Mouse (Mus musculus) heart, postnatal 36 days (tissue): ENCODE results near the gene Cep104. TPM values are rescaled to one million over a fixed set of nuclear protein-coding genes. Genes with fewer than 3 reads are reported as not detected.

ENCODE experiments used
- DNase-seq, 2 experiments: peaks; one replicate each; pipeline ENCODE4 v3.0.0; 2021 to 2022
- intact Hi-C: fragments of 180-260 bp; cut with DNase I; formaldehyde crosslinking; loops from one replicate; pipeline ENCODE4 v1.15.1; 2025
- total RNA-seq, 2 experiments: library from RNA; stranded (reverse); gene quantifications; 2 replicates each; pipeline ENCODE4 v1.2.3; 2021

Gene Cep104
- 10 to 100 TPM; 28.0 to 29.6 TPM for total RNA-seq

DNA sequence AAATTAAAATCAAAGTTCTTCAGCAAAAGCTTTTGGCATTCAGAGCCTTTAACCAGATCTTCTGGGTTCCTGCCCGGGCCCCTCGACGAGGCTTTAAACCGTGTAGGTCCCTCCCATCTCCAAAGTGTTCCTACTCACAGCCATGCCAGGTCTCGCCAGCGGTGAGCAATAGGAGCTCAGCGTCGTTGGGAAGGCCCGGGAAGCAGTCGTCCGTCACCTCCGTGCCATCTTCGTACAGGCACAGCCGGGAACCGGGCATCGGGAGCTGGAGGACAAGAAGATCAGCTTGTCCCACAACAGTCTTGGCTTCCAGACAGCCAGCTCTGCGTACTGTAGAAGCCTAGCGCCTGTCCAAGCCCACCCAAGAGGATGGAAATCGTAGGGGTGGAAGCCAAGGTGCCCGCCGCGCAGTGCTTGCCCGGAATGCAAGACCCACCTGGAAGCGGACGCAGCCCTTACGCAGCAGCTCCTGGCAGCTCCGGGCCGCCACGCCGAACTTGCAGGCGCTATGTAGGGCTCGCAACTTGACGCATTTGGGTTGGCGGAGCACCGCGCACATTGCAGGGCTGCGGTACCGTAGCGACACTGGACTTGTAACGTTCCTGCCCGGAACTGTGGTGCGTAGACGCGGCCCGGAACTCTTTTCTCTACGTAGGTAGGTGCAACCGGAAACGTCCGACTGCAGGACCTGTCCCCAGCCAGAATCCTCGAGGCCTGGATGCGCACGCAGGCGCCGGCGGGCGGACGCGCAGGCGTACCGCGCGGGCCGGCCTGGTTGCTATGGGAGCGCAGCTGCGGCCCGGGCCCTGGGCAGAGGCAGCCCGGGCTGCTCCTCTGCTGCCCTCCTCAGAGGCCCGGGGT is at the start of gene Cep104, which contains the start of gene Dffb:
Gene Cep104, plus strand, starts transcription at position 764 of the 861 bp plus-strand sequence.
Gene Dffb, minus strand, starts transcription at position 696 of the 861 bp plus-strand sequence.
- DNase-seq: peak; percentile 95 to 96
- intact Hi-C loops: loop anchor here (2.0 kb wide), 1 partner anchor 36 kb away; the partner anchor contains the start of gene Lrrc47

DNA sequence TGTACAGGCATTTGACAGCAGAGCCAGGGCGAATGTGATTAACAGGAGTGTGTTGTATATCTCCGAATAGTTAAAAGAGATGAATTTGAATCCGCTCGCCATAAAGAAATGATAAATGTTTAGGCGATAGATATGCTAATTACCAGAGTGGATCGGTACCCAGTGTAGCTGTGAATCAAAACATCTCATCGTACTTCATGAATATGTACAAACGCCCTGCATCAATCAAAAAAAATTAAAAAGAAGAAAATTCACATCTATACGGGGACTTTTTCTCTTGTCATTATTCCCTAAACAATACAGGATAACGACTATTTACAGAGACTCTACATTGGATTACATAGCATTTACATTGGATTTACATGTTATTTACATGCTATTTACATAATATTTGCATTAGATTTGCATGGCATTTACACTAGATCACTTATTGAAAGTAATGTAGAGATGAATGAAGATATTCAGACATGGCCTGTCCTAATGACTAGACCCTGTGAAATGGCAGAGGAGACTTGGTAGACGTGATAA is 46.2 kb upstream of the Cep104 start:
- no peak for DNase-seq
- intact Hi-C loops: no loop called here

DNA sequence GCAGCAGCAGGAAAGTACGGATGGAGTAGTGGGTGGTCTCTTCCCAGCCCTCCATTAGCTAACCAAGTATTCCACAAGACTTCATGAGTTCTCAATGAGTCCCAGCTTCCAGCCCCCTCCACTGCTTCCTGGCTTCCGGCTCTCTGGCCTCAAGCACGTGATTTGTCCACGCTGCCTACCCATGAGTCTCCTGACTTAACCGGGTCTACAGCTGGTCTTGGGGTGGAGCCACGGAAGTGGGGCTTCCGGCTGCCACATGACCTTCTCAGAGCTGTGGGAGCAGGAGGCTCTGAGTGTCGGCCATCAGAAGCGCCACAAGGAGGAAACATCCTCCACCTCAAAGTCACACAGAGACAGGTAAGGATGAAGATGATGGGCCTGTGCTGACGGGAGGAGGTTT is 45.6 kb upstream of the Cep104 start:
- intact Hi-C loops: no loop called here
- no peak for DNase-seq

DNA sequence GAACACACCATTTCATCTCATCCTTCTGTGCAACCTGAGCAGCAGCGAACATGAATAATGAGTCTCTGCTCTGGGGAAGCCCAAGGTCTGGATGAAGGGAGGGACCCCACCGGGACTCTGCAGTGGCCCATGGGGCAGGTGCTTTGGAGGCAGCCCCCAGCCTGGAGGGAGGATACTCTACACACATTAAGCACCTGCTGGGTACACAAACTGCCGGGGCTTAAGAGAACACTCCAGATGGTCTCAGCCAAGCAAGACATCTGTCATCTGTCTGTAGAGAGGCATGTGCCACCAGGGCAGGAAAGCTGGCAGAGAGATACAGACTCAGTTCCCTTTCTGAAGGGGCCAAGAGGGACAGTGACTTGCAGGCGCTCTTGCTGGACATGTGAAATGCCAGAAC is 45.1 kb upstream of the Cep104 start:
- intact Hi-C loops: no loop called here
- no peak for DNase-seq

DNA sequence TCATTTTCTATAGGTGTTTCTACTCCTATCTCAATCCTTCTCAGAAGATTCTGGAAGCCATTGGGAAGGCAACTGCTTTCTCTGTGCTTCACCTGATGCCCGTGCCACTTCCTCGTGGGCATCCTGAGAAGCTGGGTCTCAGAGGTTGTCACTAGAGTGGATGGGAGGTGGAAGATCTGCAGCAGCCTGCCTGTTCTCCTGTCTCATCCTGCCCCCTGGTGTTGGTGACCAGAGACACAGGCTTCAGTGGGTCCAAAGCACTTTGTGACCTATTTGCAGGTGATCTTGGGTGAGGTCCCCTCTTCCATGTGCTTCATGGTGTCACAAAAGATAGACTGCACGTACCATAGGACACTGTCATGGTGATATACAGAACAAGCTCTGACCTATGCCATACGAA is 31.8 kb upstream of the Cep104 start:
- DNase-seq: peak in 1 of 2 experiments; percentile 17
- intact Hi-C loops: loop anchor here (5.0 kb wide), 2 partner anchors 1316 to 1416 kb away; no protein-coding TSS in a partner anchor

DNA sequence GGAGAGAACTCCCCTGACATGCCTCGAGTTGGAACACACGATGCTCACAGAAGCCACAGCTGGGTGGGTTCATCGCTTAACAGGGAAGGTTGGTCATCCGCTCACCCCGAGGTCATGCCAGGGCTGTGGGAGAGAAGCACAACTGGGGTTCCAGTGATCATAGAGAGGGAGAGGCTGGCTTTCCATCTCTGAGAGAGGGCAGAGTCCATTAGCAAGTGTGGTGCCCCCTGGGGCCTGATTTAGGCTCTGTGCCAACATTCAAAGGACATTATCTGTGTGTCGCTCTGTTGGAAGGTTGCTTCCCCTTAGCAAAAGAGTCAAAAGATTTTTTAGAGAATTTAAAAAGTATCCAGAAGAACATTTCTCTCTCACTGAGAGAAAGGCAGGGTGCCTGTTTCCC is 30.7 kb upstream of the Cep104 start:
- intact Hi-C loops: loop anchor here (5.0 kb wide), 2 partner anchors 1317 to 1417 kb away; no protein-coding TSS in a partner anchor
- no peak for DNase-seq

DNA sequence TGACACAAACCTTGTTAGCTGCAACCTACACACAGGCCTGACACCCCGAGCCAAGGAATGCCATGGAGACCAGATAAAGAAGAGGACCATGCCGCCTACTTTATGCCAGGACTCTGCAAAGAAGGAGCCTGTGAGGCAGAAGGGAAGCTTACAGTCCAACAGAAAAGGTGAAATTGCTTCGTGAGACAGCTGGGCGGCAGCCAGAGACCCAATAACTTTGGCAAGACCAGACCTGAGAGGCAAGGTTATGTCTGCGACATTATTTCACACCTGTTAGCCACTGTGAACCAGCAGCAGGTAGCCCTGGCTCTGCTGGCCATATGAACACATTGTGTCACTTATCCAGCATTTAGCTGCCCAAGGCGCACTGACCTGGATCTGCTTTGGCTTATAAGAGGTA is 29.3 kb upstream of the Cep104 start:
- intact Hi-C loops: no loop called here
- no peak for DNase-seq

DNA sequence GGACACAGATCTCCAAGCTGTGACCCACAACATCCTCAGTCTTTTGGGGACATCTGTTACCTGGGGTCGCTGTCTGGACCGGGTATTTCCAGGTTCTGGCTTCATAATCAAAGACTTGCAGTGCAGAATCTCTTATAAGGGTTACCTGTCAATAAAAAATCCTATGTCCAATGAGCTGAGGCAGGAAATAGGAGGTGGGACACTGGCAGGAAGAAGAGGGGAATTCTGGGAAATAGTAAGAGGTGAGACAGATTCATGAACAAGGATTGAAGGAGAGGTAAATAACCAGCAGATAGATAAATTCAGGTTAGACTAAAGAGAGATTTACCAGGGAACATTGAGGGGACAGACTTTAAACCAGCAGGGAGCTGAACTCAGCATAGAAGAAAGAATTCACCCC is 24.6 kb upstream of the Cep104 start:
- intact Hi-C loops: no loop called here
- DNase-seq: no peak

DNA sequence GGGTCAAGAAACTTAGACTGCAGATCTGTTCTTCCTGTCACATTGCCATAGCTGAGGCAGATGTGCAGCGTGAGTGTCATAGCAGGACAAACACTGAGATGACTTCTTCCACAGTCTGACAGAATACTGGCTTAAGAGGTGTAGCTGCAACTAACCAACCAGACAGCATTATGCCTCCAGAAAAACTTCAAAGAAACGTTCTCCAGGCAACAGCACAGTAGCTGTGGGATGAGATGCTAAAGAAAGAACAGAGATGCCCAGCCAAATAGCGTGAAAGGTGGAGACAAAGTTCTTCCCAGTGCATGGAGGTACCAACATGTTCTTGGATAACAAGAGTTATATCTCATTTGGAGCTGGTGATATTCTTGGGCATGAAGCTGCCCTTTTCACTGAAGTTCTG is 23.8 kb upstream of the Cep104 start:
- DNase-seq: no peak
- intact Hi-C loops: no loop called here

DNA sequence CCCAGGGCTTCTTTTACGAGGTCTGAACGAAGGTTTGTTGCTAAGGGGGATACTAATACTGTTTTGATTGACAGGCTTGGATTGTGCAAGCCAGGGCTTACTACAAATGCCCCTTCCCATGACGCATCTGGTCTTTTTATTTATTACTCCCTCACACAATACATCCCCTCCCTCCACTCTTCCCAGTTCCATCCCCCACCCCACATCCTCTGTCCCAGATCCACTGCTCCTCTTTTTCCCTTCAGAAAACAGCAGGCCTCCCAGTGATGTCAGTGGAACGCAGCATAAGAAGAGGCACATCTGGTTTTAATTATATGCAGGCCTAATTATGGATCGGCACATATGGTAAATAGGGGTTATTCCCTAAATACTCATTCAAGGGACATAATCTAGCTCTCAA is 23.3 kb upstream of the Cep104 start:
- no peak for DNase-seq
- intact Hi-C loops: no loop called here

DNA sequence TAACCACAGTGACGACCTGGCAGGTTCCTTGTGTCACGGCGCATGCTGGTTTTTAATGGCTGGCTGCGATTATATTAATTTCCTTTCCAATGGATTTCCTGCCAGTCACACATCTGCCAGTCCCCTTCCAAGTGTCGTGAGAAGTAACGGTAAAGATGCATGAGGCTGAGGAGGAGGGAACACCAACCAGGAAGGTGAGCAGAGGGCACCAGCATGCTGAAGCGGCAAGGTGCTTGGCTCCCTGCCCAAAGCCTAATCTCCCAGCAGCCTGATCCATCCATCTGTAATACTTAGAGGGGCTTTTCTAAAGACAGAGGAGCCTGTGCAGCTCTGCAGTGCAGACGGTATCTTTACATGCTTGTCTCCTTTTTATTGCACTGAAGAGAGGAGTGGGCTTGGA is 19.3 kb upstream of the Cep104 start:
- intact Hi-C loops: loop anchor here (1.0 kb wide), 1 partner anchor 56 kb away; the partner anchor contains the start of gene Lrrc47
- DNase-seq: no peak

DNA sequence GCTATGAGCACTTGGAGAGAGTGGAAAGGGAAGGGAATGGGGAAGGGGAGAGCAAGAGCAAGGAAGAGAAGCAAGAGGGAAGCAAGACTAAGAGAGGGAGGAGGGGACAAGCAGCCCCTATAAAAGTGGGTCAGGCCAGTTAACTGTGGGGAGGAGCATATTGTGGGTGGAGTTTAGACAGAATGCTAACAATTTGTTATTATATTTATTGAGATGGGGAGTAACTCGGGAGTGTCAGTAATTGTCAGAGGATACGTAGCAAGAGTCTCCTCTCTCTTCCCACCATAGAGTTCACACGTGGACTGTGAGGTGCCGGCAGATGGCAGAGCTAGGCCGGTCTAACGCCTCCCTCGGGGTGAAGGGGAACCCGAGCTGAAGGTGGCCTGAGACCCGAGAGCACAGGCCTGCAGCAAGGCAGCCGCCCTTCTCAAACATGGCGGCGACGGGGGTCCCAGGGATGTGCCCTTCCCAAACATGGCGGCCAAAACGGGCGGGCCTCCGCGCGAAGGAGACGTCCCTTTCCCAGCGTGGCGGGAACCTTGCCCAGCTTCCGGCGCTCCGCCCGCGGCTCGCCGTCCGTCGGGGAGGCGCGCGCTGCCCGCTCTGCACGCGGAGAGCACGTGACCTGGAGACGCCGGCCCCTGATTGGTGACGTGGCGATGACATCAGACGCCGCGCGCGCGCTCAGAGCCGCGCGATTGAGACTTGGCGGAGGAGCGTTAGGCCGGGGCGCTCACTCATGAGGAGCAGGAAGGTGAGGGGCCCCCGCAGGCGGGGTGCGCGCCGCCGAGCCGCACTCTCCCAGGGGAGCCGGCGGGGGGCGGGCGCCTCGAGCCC is 18.2 kb upstream of the Cep104 start, which contains the start of gene A430005L14Rik:
Gene A430005L14Rik, plus strand, starts transcription at position 669 of the 837 bp plus-strand sequence.
- intact Hi-C loops: no loop called here
- DNase-seq: peak; percentile 96 to 97

DNA sequence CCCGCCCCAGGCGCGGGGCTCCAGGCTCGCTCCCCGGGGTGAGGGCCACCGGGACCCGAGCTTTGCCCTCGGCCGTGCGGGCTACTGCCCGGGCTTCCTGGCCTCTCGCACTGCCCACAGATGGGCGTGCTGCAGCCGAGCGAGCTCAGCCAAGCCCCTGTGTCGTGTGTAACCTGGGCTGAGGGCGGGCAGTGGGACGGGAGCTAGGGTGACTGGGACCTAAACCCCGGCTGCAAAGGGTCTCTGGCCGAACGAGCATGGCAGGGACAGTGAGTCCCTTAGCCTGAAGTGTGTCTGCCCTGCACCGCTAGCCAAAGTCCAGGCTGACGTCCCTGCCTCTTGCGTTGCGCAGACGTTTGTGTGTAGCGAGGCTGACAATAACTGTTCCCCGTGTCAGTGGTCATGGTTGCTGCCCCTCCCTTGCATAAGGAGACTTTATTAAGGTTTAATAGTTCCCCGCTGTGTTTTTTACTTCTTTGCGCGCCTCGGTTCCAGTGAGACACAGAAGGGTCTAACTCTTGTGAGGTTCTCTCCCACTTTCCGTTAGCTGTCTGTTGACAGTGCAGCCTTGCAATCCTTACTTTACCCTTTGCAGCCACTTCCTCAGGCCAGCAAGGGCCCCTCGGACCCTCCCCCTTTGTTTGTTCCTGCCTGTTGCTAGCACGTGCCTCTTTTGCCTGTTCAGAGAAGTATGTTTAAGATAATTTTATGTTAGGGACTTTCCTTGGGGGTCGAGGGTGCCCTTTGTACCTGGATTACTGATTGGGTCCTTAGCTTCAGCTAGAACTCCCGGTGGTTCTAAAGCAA is 17.3 kb upstream of the Cep104 start:
- no peak for DNase-seq
- intact Hi-C loops: no loop called here

DNA sequence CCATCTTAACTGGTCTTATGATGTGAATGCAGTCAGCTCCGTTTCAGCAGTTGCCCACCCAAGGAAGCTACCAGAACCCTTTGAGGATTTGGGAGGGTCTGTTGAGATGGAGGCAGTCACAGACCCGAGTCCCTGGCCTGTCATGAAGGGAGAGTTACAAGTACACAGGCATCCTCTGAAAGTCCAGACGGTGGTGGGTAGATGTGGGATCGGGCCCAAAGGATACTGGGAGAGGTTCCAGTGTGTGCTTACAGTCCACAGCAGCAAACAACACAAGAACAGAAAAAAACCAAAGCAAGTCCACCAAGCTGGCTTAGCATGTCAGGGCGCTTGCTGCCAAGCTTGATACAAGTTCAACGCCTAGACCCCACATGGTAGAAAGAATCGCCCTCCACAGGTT is 12.4 kb upstream of the Cep104 start:
- intact Hi-C loops: no loop called here
- no peak for DNase-seq

DNA sequence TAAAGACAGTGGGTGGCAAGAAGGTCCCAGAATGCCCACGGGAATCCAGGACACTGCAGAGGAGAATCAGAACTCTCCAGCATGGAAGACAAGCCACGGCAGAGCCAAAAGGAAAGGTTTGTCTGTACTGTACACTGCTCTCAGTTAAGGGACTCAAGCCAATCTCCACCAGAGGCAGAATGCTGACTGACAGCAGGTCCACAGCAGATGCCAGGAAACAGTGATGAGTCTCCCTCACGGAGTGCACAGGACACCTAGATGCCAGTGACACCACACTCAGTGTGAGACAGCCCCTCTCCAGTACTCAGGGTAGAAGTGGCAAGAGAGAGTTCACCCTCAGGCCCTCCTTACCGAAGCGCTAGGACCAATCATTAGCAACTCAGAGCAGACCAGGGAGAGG is 8.3 kb upstream of the Cep104 start:
- no peak for DNase-seq
- intact Hi-C loops: no loop called here

DNA sequence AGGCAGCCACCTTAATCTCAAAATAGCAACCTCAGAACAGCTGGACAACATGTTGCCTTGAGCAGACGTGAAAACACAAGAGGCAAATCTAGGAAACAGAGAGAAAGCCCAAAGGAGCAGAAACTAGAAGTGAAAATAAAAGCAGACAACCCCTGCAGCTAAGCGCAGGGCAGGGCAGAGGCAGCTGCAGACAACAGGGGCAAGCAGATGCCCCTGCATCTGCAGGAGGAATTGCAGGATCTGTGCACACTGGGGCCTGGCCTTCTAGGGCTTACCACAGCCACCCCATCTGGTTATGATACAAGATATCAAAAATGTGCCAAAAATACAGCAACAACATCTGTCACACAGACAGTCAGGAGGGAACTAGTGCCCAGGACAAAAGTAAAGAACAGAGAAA is 7.4 kb upstream of the Cep104 start:
- intact Hi-C loops: no loop called here
- no peak for DNase-seq

DNA sequence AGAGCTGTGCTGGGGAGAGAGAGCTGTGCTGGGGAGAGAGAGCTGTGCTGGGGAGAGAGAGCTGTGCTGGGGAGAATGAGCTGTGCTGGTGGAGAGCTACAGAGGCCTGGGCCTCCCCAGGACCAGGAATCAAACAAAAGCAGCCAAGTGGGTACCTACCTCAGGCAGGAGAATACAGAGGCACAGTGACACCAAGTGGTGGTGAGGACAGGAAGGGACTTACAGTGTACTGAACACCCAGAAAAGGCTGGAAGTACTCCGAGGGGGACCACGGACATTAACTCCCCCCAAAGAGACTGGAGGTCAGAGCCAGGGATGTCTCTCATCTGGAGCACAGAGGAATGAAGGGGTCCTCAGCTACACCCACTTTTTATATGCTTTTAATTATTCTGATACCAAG is 6.9 kb upstream of the Cep104 start:
- intact Hi-C loops: no loop called here
- no peak for DNase-seq

DNA sequence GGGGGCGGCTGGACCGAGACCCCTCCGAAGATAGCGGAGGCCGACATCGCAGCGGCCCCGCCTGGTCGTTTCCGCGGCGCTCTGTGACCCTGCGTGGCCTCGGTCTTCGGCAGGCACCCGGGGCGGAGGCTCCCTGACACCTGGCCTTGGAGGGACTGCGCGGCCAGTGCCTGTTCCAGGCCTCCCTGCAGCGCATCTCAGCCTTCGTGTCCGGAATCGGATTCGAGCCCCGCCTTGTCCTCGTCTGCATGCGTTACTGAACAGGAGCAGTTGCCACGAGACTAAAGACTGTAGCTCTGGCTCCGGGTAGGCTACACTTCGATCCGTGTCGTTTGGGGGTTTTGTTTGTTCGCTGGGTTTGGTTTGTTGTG is 283 bp downstream of the Cep104 start:
- intact Hi-C loops: loop anchor here (2.0 kb wide), 1 partner anchor 36 kb away; the partner anchor contains the start of gene Lrrc47
- no peak for DNase-seq

DNA sequence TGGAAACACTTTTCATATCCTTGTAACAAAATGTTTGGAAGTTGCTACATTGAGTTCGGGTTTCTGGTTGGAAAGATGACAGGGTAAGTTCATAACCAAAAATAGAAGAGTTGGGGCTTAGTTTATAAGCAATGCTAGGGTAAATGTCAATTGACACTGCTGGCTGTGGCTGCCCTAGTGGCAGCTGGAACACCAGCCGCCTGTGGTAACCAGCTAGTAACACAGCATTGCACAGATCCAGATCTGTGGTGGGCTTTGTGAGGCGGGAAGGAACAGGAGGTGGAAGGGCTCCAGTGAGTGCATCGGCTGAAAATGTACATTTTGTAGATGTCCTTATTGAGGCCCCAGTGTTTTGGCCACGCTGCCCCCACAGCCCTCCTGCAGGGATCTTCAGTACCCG is 774 bp downstream of the Cep104 start:
- no peak for DNase-seq
- intact Hi-C loops: loop anchor here (2.0 kb wide), 1 partner anchor 35 kb away; the partner anchor contains the start of gene Lrrc47

DNA sequence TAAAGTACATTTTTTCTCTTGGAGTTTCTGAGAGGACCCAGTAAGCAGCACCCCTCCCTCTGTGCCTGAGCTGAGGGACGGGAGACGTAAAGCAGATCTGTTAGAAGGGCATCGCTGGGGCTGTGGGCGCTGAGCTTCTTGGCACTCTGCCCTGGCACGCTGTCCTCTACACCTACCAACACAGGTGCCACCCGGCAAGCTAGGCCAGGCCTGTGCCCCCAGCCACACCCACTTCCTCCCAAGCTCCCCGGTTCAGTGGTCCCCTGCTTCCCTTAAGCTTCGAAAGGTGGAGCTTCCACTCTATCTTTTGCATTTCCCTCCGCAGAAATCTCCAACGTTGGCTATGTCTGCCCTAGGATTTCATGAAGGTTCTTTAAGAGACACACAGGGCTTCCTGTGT is 4.2 kb downstream of the Cep104 start:
- DNase-seq: no peak
- intact Hi-C loops: no loop called here
